Mouse (Mus musculus) kidney, adult 2 months (tissue): ENCODE results near the gene Cdk6. TPM values are rescaled to one million over a fixed set of nuclear protein-coding genes. Genes with fewer than 3 reads are reported as not detected.

ENCODE experiments used
- DNase-seq: peaks from one replicate; pipeline ENCODE4 v3.0.0; 2021
- H3K27ac ChIP-seq: fragments of 200-500 bp; 2 replicates; pipeline ENCODE4 v1.5.1; 2012; ENCODE audit warnings: low read depth, low read length, control low read depth, inconsistent platforms; ENCODE audit not compliant: insufficient read depth
- H3K27me3 ChIP-seq: fragments of 200-500 bp; replicated peaks from 2 replicates; pipeline ENCODE4 v1.6.1; 2012; ENCODE audit warnings: mild to moderate bottlenecking, moderate library complexity, low read length, inconsistent platforms; ENCODE audit not compliant: control insufficient read depth, insufficient read depth
- H3K36me3 ChIP-seq: fragments of 200-500 bp; 2 replicates; pipeline ENCODE4 v1.6.1; 2012; ENCODE audit warnings: mild to moderate bottlenecking, moderate library complexity, low read length, inconsistent platforms; ENCODE audit not compliant: control insufficient read depth, insufficient read depth
- H3K4me1 ChIP-seq: fragments of 200-500 bp; 2 replicates; pipeline ENCODE4 v1.6.1; 2011; ENCODE audit warnings: low read length; ENCODE audit not compliant: control insufficient read depth, insufficient read depth
- H3K4me3 ChIP-seq: fragments of 200-500 bp; 2 replicates; pipeline ENCODE4 v1.5.1; 2011; ENCODE audit warnings: mild to moderate bottlenecking, low read depth, low read length, control low read depth; ENCODE audit not compliant: insufficient read depth
- CTCF ChIP-seq: fragments of 200-500 bp; conservative IDR thresholded peaks from 2 replicates; pipeline ENCODE4 v1.5.1; 2011; ENCODE audit warnings: low read depth, mild to moderate bottlenecking, control low read depth, low read length, moderate library complexity, mixed read lengths; ENCODE audit not compliant: insufficient read depth, insufficient read length
- POLR2A ChIP-seq: fragments of 200-500 bp; IDR thresholded peaks from one replicate; pipeline ENCODE4 v1.6.1; 2011; ENCODE audit warnings: low read depth, low read length, control low read depth
- WGBS: fragments of 180-500 bp; shearing (Covaris S2); methylation state at CpG from one replicate; pipeline ENCODE4 v1.1.7; 2018; 5-methylcytosine and 5-hydroxymethylcytosine counted together
- polyA plus RNA-seq: library from polyadenylated mRNA; depleted of rRNA; stranded (reverse); fragments of >200 nt; gene quantifications from 2 replicates; pipeline ENCODE4 v1.2.3, GENCODE M21; 2012; rRNA removed

Gene Cdk6
- polyA plus RNA-seq = 6.0 and 7.8 TPM in 2 replicates

DNA sequence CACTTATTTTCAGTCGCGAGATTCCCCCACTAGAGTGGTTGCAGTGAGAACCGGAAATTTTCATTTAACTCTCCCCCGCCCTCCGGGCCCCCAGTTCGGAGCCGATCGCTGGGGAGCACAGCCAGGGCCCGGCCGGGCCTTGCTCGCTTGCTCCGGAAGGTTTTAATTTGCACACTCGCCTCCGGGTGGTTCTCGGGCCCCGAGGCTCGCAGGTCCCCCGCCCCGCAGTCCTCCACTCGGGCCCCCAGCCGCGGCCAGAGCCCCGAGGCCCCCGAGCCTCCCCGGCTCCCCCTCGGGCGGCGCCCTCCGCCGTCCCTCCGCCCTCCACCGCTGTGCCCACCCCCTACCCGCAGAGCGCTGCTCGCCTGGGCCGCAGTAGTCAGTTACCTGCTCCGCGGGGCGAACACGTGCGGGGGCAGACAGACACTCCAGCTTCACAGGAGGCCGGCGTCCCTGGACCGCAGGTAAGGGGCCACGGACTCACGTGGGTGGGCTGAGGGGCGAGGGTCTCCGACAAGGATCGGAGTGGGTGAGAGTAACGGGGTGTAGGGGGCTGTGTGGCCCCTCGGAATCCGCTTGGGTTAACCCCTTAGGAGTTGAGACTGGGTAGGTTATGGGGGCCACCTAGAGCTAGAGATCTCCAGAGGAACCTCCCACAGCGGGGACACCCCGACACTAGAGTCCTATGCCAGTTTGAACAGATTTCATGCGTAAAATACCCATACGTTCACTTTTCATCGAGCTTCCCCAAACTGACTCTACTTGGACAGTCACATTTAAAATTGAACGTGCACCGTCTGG is at the start of gene Cdk6:
Gene Cdk6, plus strand, starts transcription at position 375 of the 801 bp plus-strand sequence.
- DNase-seq = peak; percentile 49
- no peaks in the 10 kb centered on the region for H3K36me3 ChIP-seq
- peak within 1 kb of the TSS; percentile 64 for H3K4me3 ChIP-seq
- no peaks in the 10 kb centered on the region for H3K27me3 ChIP-seq
- under 1% methylated on average over 56 of the region's 59 CpGs for WGBS
- TF ChIP-seq POLR2A (no peak), CTCF (no peak)
- H3K27ac ChIP-seq = no peak within 1 kb of the TSS
- no peaks in the 10 kb centered on the region for H3K4me1 ChIP-seq

DNA sequence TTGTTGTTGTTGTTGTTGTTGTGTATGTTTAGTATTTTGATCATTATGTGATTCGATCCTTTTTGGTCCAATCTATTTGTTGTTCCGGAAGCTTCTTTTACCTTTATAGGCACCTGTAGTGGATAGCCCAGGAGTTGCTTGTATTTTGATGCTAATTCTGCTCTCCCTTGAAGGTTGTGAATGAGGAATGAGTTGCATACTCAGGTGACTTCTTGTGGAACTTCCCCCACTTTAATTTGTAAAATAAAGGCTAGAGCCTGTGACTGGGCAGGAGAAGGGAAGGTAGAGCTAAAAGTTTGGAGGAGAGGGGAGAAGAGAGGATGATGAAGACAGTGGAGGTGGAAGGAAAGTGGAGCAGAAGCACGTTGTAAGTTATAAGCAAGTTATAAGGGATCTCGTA is 47.6 kb upstream of the Cdk6 start:
- Histone ChIP-seq H3K36me3 (no peaks in the 10 kb centered on the region), H3K27me3 (no peaks in the 10 kb centered on the region; the same call in 1 of the 2 replicates), H3K4me3 (no peak overlapping the region), H3K27ac (no peak overlapping the region), H3K4me1 (no peaks in the 10 kb centered on the region)
- TF ChIP-seq CTCF = no peak
- no peak for TF ChIP-seq POLR2A
- no peak for DNase-seq
- WGBS = 91% methylated on average over 4 of the region's 4 CpGs

DNA sequence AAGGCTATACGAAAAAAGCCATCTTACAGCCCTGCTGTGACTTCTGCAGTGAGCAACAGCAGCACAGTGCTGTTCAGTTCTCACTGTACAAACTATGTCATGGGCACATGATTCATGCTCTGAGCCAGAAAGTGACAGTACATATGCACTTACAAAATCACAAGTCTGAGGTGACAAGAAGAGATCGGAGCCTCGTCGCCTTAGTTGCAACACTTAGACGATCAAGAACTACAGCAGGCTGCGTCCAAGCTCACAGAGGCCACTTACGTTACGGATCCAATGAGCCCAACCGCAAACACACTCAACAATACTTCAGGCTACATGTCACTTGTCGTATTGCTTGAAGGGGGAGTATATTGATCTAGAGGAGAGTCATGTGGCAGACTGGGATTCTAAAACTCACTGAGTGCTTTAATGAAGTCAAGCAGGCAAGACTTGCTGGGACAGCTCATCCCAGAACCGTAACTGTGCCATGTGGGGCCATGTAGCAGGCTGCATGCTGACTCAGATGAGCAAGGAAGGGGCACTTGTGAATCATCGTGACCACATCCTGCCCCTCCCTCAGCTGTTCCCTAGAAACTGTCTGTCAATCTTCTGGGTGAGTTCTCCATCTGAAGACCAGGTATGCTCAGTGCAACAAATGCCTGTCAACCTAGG is 40.4 kb upstream of the Cdk6 start:
- WGBS = 82% methylated on average over 12 of the region's 12 CpGs
- Histone ChIP-seq H3K36me3 (no peaks in the 10 kb centered on the region), H3K4me1 (no peaks in the 10 kb centered on the region), H3K27me3 (no peaks in the 10 kb centered on the region), H3K27ac (no peak overlapping the region), H3K4me3 (no peak overlapping the region)
- no peak for TF ChIP-seq CTCF
- no peak for TF ChIP-seq POLR2A
- no peak for DNase-seq

- no peaks in the 10 kb centered on the region for H3K4me1 ChIP-seq
- no peaks in the 10 kb centered on the region for H3K36me3 ChIP-seq
- no peaks in the 10 kb centered on the region for H3K27me3 ChIP-seq
- H3K27ac ChIP-seq = no peak overlapping the region
- no peak for DNase-seq
- no peak overlapping the region for H3K4me3 ChIP-seq
- WGBS = 65% methylated on average over 5 of the region's 5 CpGs
- TF ChIP-seq POLR2A = no peak
- TF ChIP-seq CTCF = no peak
Measured at GRCm38 (mm10) chr5:3301535-3301934, 39.8 kb upstream of the Cdk6 start.

GRCm38 (mm10) chr5:3303876-3304275 is 37.4 kb upstream of the Cdk6 start:
- no peaks in the 10 kb centered on the region for H3K27me3 ChIP-seq
- H3K36me3 ChIP-seq = no peaks in the 10 kb centered on the region
- DNase-seq = no peak
- TF ChIP-seq POLR2A (no peak), CTCF (no peak)
- WGBS = 89% methylated on average over 9 of the region's 9 CpGs
- no peak overlapping the region for H3K27ac ChIP-seq
- H3K4me3 ChIP-seq = no peak overlapping the region
- H3K4me1 ChIP-seq = no peaks in the 10 kb centered on the region

GRCm38 (mm10) chr5:3306146-3306545 is 35.1 kb upstream of the Cdk6 start:
- no peaks in the 10 kb centered on the region for H3K4me1 ChIP-seq

GRCm38 (mm10) chr5:3309122-3309521 is 32.2 kb upstream of the Cdk6 start:
- no peak overlapping the region for H3K27ac ChIP-seq
- no peak overlapping the region for H3K4me3 ChIP-seq
- no peaks in the 10 kb centered on the region for H3K27me3 ChIP-seq
- H3K4me1 ChIP-seq = no peaks in the 10 kb centered on the region
- no peak for TF ChIP-seq POLR2A
- no peak for TF ChIP-seq CTCF
- H3K36me3 ChIP-seq = no peaks in the 10 kb centered on the region
- no peak for DNase-seq

More at GRCm38 (mm10) chr5:3306146-3306545, 35.1 kb upstream of the Cdk6 start:
- H3K27me3 ChIP-seq = no peaks in the 10 kb centered on the region
- DNase-seq = no peak
- WGBS = 80% methylated on average over 1 of the region's 1 CpGs
- TF ChIP-seq CTCF = no peak
- no peak for TF ChIP-seq POLR2A
- H3K4me3 ChIP-seq = no peak overlapping the region
- H3K36me3 ChIP-seq = no peaks in the 10 kb centered on the region
- no peak overlapping the region for H3K27ac ChIP-seq
